Mouse (Mus musculus) lung, embryonic 16.5 days (tissue): ENCODE measurements at regions not wholly inside any gene's neighbourhood (a gene's known extent, or its start where the extent isn't known, plus 50 kb on each side); places are given as distances from the start of the nearest gene placed in this dataset.

Experiments used
- ATAC-seq: fragments of 200-750 bp; cut with Nextera tagmentation; 2 replicates; pipeline ENCODE4 v1.8.0; 2017; ENCODE audit warnings: low read depth, mild to moderate bottlenecking, moderate library complexity
- H3K27ac ChIP-seq: fragments of 300-500 bp; sonication (generic); 2 replicates; pipeline ENCODE4 v1.5.1; 2014; ENCODE audit warnings: mild to moderate bottlenecking, control low read depth, low read length
- H3K27me3 ChIP-seq: fragments of 300-500 bp; sonication (generic); 2 replicates; pipeline ENCODE4 v1.6.1; 2014; ENCODE audit warnings: low read depth, low read length, mixed read lengths; ENCODE audit not compliant: control insufficient read depth, insufficient read depth
- H3K36me3 ChIP-seq: fragments of 300-500 bp; sonication (generic); 2 replicates; pipeline ENCODE4 v1.6.1; 2014; ENCODE audit warnings: low read length; ENCODE audit not compliant: control insufficient read depth, insufficient read depth
- H3K4me1 ChIP-seq: fragments of 300-500 bp; sonication (generic); replicated peaks from 2 replicates; pipeline ENCODE4 v1.6.1; 2014; ENCODE audit warnings: low read length, mixed read lengths; ENCODE audit not compliant: control insufficient read depth, insufficient read depth
- H3K4me2 ChIP-seq: fragments of 300-500 bp; sonication (generic); 2 replicates; pipeline ENCODE4 v1.6.1; 2014; ENCODE audit warnings: low read depth, low read length, control low read depth
- H3K4me3 ChIP-seq: fragments of 300-500 bp; sonication (generic); 2 replicates; pipeline ENCODE4 v1.5.1; 2014; ENCODE audit warnings: mild to moderate bottlenecking, low read length, control low read depth
- H3K9ac ChIP-seq: fragments of 300-500 bp; sonication (generic); 2 replicates; pipeline ENCODE4 v1.6.1; 2014; ENCODE audit warnings: low read length, control low read depth
- H3K9me3 ChIP-seq: fragments of 300-500 bp; sonication (generic); 2 replicates; pipeline ENCODE4 v1.6.1; 2016; ENCODE audit warnings: low read length; ENCODE audit not compliant: control insufficient read depth
- WGBS: fragments of 180-500 bp; shearing (Covaris S2); extraction: QIAGEN DNeasy Blood & Tissue Kit; methylation state at CpG from one replicate; pipeline ENCODE4 v1.1.7; 2014; 5-methylcytosine and 5-hydroxymethylcytosine counted together

- no peaks in the 10 kb centered on the region for H3K4me1 ChIP-seq
- H3K4me3 ChIP-seq: no peak overlapping the region
- no peaks in the 10 kb centered on the region for H3K27me3 ChIP-seq
- no peaks in the 10 kb centered on the region for H3K9me3 ChIP-seq
- 82% methylated on average over 3 of the region's 3 CpGs for WGBS
- no peaks in the 10 kb centered on the region for H3K36me3 ChIP-seq
- H3K9ac ChIP-seq: no peak overlapping the region
- H3K27ac ChIP-seq: no peak overlapping the region
- H3K4me2 ChIP-seq: no peak overlapping the region
- ATAC-seq: no peak
Observed at GRCm38 (mm10) chr9:94467846-94468245, 70.0 kb downstream of the 1190002N15Rik start.

DNA sequence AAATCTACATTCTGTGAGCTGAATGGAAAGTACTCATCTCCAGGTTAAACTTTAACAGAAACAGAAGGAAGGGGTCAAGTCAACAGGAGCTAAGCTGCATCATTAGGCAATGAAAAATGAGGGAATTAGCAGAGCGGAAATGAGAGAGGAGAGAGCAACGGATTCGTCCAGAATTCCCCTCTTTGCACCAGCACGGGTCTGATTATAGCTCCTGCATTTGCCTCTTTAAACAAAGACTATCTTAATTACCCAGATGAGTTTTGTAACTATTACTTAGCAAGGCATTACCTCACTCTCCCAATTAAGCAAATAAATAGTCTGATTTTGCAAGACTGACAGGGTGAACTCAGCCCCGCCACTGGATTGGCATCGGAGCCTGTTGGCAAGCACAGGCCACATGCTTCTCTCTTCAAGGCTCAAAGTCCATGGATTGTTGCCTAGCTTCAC, 81.8 kb downstream of the 1190002N15Rik start:
- no peak overlapping the region for H3K4me2 ChIP-seq
- H3K4me3 ChIP-seq: no peak overlapping the region
- H3K9ac ChIP-seq: no peak overlapping the region
- no peaks in the 10 kb centered on the region for H3K27me3 ChIP-seq
- H3K9me3 ChIP-seq: no peaks in the 10 kb centered on the region
- ATAC-seq: no peak
- H3K36me3 ChIP-seq: no peaks in the 10 kb centered on the region
- H3K4me1 ChIP-seq: peaks cover 7% of the 10 kb centered on the region; the same call in 1 of the 2 replicates
- no peak overlapping the region for H3K27ac ChIP-seq
- 23% methylated on average over 6 of the region's 6 CpGs for WGBS

DNA sequence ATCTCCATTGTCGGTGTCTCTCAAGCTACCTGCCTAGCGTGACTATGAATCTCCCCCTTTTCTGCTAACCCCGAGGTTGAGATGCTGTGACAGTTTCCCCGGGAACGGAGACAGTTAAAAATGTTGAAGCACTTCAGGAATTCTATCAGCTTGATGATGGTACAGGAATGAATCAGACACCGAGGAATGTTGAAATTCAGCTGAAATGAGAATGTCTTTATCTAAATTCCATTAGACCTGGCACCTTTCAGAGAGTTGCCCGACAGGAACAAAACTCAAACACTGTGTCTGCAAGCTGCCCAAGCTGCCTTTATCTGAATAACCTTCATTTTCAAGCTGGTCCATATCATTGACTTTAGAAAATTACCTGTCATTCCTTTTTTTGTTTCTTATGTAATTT, 82.4 kb downstream of the 1190002N15Rik start:
- no peak for ATAC-seq
- 38% methylated on average over 7 of the region's 7 CpGs for WGBS
- H3K4me3 ChIP-seq: no peak overlapping the region

GRCm38 (mm10) chr9:94449911-94450310, 88.0 kb downstream of the 1190002N15Rik start:
- Histone ChIP-seq H3K9ac (no peak overlapping the region), H3K36me3 (no peaks in the 10 kb centered on the region), H3K27me3 (no peaks in the 10 kb centered on the region), H3K4me2 (0 out of 2 replicates have a peak overlapping the region, but pooled peaks have one; percentile 1), H3K4me1 (no peaks in the 10 kb centered on the region), H3K9me3 (no peaks in the 10 kb centered on the region), H3K27ac (no peak overlapping the region), H3K4me3 (no peak overlapping the region)
- WGBS: 49% methylated on average over 8 of the region's 8 CpGs
- ATAC-seq: peak; percentile 65

More for the DNA sequence above, 82.4 kb downstream of the 1190002N15Rik start:
- Histone ChIP-seq H3K36me3 (no peaks in the 10 kb centered on the region), H3K4me2 (no peak overlapping the region), H3K4me1 (peaks cover 7% of the 10 kb centered on the region; the same call in 1 of the 2 replicates), H3K27me3 (no peaks in the 10 kb centered on the region), H3K9ac (no peak overlapping the region), H3K9me3 (no peaks in the 10 kb centered on the region), H3K27ac (no peak overlapping the region)

DNA sequence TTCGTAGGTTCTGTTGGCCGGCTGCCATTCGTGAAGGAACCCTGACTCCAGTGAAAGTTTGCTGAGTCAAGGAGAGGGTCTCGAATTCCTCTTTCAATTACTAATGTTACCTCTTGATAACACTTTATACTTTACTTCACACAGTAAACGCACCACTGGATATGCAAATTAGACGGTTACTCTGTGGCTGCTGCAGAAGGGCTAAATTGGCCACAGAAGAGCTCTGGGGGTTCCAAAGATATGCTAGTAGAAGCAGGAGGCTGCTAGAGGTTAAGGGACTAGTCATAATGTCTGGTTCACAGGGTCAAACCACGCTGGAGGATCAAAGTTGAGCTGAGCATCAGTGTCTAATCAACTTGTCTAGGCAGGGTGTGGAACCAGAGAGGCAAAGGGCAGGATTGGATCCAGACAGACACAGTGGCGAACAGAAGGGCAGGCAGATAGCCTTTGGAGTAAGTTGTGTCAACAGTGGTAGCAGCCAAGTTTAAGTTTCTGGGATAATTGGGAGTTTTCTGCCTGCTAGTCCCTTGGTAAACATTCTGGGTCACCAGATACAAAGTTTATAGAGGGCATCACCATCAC, 91.6 kb downstream of the 1190002N15Rik start:
- H3K9me3 ChIP-seq: no peaks in the 10 kb centered on the region
- WGBS: 52% methylated on average over 8 of the region's 8 CpGs
- no peak overlapping the region for H3K4me3 ChIP-seq
- ATAC-seq: no peak
- H3K27ac ChIP-seq: no peak overlapping the region
- H3K36me3 ChIP-seq: no peaks in the 10 kb centered on the region
- H3K27me3 ChIP-seq: no peaks in the 10 kb centered on the region
- no peak overlapping the region for H3K4me2 ChIP-seq
- no peak overlapping the region for H3K9ac ChIP-seq
- H3K4me1 ChIP-seq: no peaks in the 10 kb centered on the region

DNA sequence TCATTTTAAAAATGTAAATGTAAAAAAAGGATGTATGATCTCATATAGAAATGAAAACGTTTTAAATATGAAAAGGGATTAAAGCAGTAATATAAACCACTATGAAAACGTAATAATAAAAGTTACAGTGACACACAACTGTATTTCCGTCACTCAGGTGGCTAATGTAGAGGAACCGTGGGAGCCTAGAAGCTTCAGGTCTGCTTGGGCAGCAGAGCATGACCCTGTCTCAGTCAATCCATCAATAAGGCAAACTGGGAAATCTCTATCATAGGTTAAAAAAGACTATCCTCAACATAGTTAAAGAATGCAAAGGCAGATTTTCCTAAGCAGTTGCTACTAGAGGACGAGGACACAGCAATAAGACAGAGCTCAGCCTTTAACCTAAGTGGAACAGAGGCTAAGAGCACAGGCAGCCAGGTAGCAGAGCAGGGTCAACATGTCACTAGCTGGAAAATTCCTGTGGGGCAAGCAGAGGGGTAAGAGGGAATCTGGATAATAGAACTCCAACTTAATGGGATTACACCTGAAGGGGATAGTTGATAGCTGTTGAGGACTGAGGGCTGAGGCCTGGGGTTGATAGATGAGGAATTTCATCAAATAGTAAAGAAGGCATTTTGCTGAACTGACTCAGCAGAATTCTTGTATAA, 93.6 kb downstream of the 1190002N15Rik start:
- H3K27ac ChIP-seq: no peak overlapping the region
- H3K4me1 ChIP-seq: no peaks in the 10 kb centered on the region
- H3K27me3 ChIP-seq: no peaks in the 10 kb centered on the region
- H3K36me3 ChIP-seq: no peaks in the 10 kb centered on the region
- H3K9ac ChIP-seq: no peak overlapping the region
- ATAC-seq: no peak
- H3K9me3 ChIP-seq: no peaks in the 10 kb centered on the region
- 68% methylated on average over 5 of the region's 5 CpGs for WGBS
- no peak overlapping the region for H3K4me3 ChIP-seq
- H3K4me2 ChIP-seq: no peak overlapping the region

GRCm38 (mm10) chr9:94441393-94441792, 96.5 kb downstream of the 1190002N15Rik start:
- Histone ChIP-seq H3K36me3 (no peaks in the 10 kb centered on the region), H3K4me3 (no peak overlapping the region), H3K27me3 (no peaks in the 10 kb centered on the region), H3K27ac (no peak overlapping the region), H3K4me1 (no peaks in the 10 kb centered on the region), H3K9ac (no peak overlapping the region), H3K9me3 (no peaks in the 10 kb centered on the region), H3K4me2 (no peak overlapping the region)
- ATAC-seq: no peak
- WGBS: 58% methylated on average over 4 of the region's 4 CpGs

- H3K27me3 ChIP-seq: no peaks in the 10 kb centered on the region
- H3K9ac ChIP-seq: no peak overlapping the region
- no peak for ATAC-seq
Observed at GRCm38 (mm10) chr9:94433468-94433867, 104.4 kb downstream of the 1190002N15Rik start.

GRCm38 (mm10) chr9:94432144-94432747, 105.6 kb downstream of the 1190002N15Rik start:
- Histone ChIP-seq H3K4me2 (no peak overlapping the region), H3K27me3 (no peaks in the 10 kb centered on the region), H3K27ac (no peak overlapping the region), H3K9ac (no peak overlapping the region), H3K9me3 (no peaks in the 10 kb centered on the region), H3K4me3 (no peak overlapping the region), H3K4me1 (no peaks in the 10 kb centered on the region), H3K36me3 (no peaks in the 10 kb centered on the region)
- no peak for ATAC-seq
- WGBS: 85% methylated on average over 3 of the region's 3 CpGs

More at GRCm38 (mm10) chr9:94433468-94433867, 104.4 kb downstream of the 1190002N15Rik start:
- Histone ChIP-seq H3K4me2 (no peak overlapping the region), H3K36me3 (no peaks in the 10 kb centered on the region), H3K4me3 (no peak overlapping the region), H3K9me3 (no peaks in the 10 kb centered on the region), H3K27ac (no peak overlapping the region), H3K4me1 (no peaks in the 10 kb centered on the region)
